Mouse (Mus musculus): ENCODE results near the gene Stfa2. TPM values are rescaled to one million over a fixed set of nuclear protein-coding genes. Genes with fewer than 3 reads are reported as not detected.
"Not testable (repeated sequence)": the region's sequence is repeated elsewhere in the genome, so short reads cannot be mapped to it uniquely, and the experiment has no call there.

Gene Stfa2
- polyA plus RNA-seq (2012; rRNA removed) (0.22 and 0.47 TPM in 2 replicates), polyA plus RNA-seq (2014; fragmentation: Nextera tagmentation; extraction: Ambion mirVana) (0.76 TPM in 1 of 2 replicates, not detected in the other)

GRCm38 (mm10) chr16:36408357-36408756 is at the start of gene Stfa2:
Gene Stfa2 (minus strand): TSS chr16:36408457.
- no peak within 1 kb of the TSS for H3K27ac ChIP-seq (replicated peaks; ENCODE audit: low read depth, low read length)
- no peak within 1 kb of the TSS for H3K9ac ChIP-seq (ENCODE audit: low read depth, low read length, severe bottlenecking)
- ATAC-seq (ENCODE audit: low FRiP score, low read depth) (no peak), DNase-seq (ENCODE audit: low spot score) (no peak)
- no peaks in the 10 kb centered on the region for H3K36me3 ChIP-seq (ENCODE audit: control insufficient read depth, insufficient read depth, low read length)
- no peak within 1 kb of the TSS for H3K4me3 ChIP-seq (replicated peaks; ENCODE audit: low read length)
- no peaks in the 10 kb centered on the region for H3K9me3 ChIP-seq (ENCODE audit: control insufficient read depth, low read length)
- no peaks in the 10 kb centered on the region for H3K27me3 ChIP-seq (ENCODE audit: control insufficient read depth, insufficient read depth, low read length)
- no peak within 1 kb of the TSS for H3K4me2 ChIP-seq (replicated peaks; ENCODE audit: low read depth, low read length, severe bottlenecking)
- no peaks in the 10 kb centered on the region for H3K4me1 ChIP-seq (ENCODE audit: control insufficient read depth, insufficient read depth, low read length)
- no peak for TF ChIP-seq POLR2A (IDR thresholded peaks at IDR 0.05; ENCODE audit: borderline replicate concordance, extremely low read depth, insufficient read depth, insufficient read length)

GRCm38 (mm10) chr16:36455342-36455802 is 47.1 kb upstream of the Stfa2 start, which contains the start of gene Stfa3:
Gene Stfa3 (minus strand): TSS chr16:36455392.
- no peaks in the 10 kb centered on the region for H3K36me3 ChIP-seq (ENCODE audit: control insufficient read depth, insufficient read depth, low read length)
- no peak for TF ChIP-seq POLR2A (IDR thresholded peaks at IDR 0.05; ENCODE audit: borderline replicate concordance, extremely low read depth, insufficient read depth, insufficient read length)
- H3K4me2 ChIP-seq (replicated peaks; ENCODE audit: low read depth, low read length, severe bottlenecking) = no peak within 1 kb of the TSS
- H3K9me3 ChIP-seq (ENCODE audit: control insufficient read depth, low read length) = no peaks in the 10 kb centered on the region
- H3K4me1 ChIP-seq (ENCODE audit: control insufficient read depth, insufficient read depth, low read length) = no peaks in the 10 kb centered on the region
- H3K27me3 ChIP-seq (ENCODE audit: control insufficient read depth, insufficient read depth, low read length) = no peaks in the 10 kb centered on the region
- no peak within 1 kb of the TSS for H3K4me3 ChIP-seq (replicated peaks; ENCODE audit: low read length)
- DNase-seq (ENCODE audit: low spot score) (no peak), ATAC-seq (ENCODE audit: low FRiP score, low read depth) (no peak)
- H3K9ac ChIP-seq (ENCODE audit: low read depth, low read length, severe bottlenecking) = no peak within 1 kb of the TSS
- 81% methylated on average over 4 of the region's 4 CpGs for WGBS
- H3K27ac ChIP-seq (replicated peaks; ENCODE audit: low read depth, low read length) = no peak within 1 kb of the TSS

GRCm38 (mm10) chr16:36420979-36421378 is 12.7 kb upstream of the Stfa2 start:
- H3K27me3 ChIP-seq (ENCODE audit: control insufficient read depth, insufficient read depth, low read length); H3K4me2 ChIP-seq (replicated peaks; ENCODE audit: low read depth, low read length, severe bottlenecking); H3K36me3 ChIP-seq (ENCODE audit: control insufficient read depth, insufficient read depth, low read length); H3K4me3 ChIP-seq (replicated peaks; ENCODE audit: low read length); H3K4me1 ChIP-seq (ENCODE audit: control insufficient read depth, insufficient read depth, low read length); ATAC-seq (ENCODE audit: low FRiP score, low read depth); H3K27ac ChIP-seq (replicated peaks; ENCODE audit: low read depth, low read length); H3K9me3 ChIP-seq (ENCODE audit: control insufficient read depth, low read length); H3K9ac ChIP-seq (ENCODE audit: low read depth, low read length, severe bottlenecking); DNase-seq (ENCODE audit: low spot score): not testable (repeated sequence)
- WGBS = 79% methylated on average over 1 of the region's 1 CpGs

- no peak for TF ChIP-seq POLR2A (IDR thresholded peaks at IDR 0.05; ENCODE audit: borderline replicate concordance, extremely low read depth, insufficient read depth, insufficient read length)
- no peak overlapping the region for H3K9ac ChIP-seq (ENCODE audit: low read depth, low read length, severe bottlenecking)
- DNase-seq (ENCODE audit: low spot score) (peak; percentile 4), ATAC-seq (ENCODE audit: low FRiP score, low read depth) (no peak)
- no peaks in the 10 kb centered on the region for H3K27me3 ChIP-seq (ENCODE audit: control insufficient read depth, insufficient read depth, low read length)
- H3K27ac ChIP-seq (replicated peaks; ENCODE audit: low read depth, low read length) = no peak overlapping the region
- no peak overlapping the region for H3K4me3 ChIP-seq (replicated peaks; ENCODE audit: low read length)
- no peaks in the 10 kb centered on the region for H3K36me3 ChIP-seq (ENCODE audit: control insufficient read depth, insufficient read depth, low read length)
- H3K9me3 ChIP-seq (ENCODE audit: control insufficient read depth, low read length) = no peaks in the 10 kb centered on the region
- H3K4me2 ChIP-seq (replicated peaks; ENCODE audit: low read depth, low read length, severe bottlenecking) = no peak overlapping the region
- 20% methylated on average over 4 of the region's 4 CpGs for WGBS
- no peaks in the 10 kb centered on the region for H3K4me1 ChIP-seq (ENCODE audit: control insufficient read depth, insufficient read depth, low read length)
Measured at GRCm38 (mm10) chr16:36389060-36389459, 19.2 kb downstream of the Stfa2 start.

- not testable (repeated sequence) for H3K36me3 ChIP-seq (ENCODE audit: control insufficient read depth, insufficient read depth, low read length); H3K9me3 ChIP-seq (ENCODE audit: control insufficient read depth, low read length); H3K4me3 ChIP-seq (replicated peaks; ENCODE audit: low read length); H3K4me1 ChIP-seq (ENCODE audit: control insufficient read depth, insufficient read depth, low read length); H3K4me2 ChIP-seq (replicated peaks; ENCODE audit: low read depth, low read length, severe bottlenecking); ATAC-seq (ENCODE audit: low FRiP score, low read depth); DNase-seq (ENCODE audit: low spot score); H3K27ac ChIP-seq (replicated peaks; ENCODE audit: low read depth, low read length); H3K27me3 ChIP-seq (ENCODE audit: control insufficient read depth, insufficient read depth, low read length); H3K9ac ChIP-seq (ENCODE audit: low read depth, low read length, severe bottlenecking)
- 66% methylated on average over 3 of the region's 3 CpGs for WGBS
Measured at GRCm38 (mm10) chr16:36367648-36368047, 40.6 kb downstream of the Stfa2 start, which contains the start of gene BC100530. Gene BC100530 (minus strand): TSS chr16:36367748.

Other genes with a start within 250 kb of the Stfa2 start
- 1.7 and 3.5 TPM in 2 replicates for gene Gm5483, start 224.2 kb downstream of the Stfa2 start, polyA plus RNA-seq (2012; rRNA removed)
- gene Gm5483, start 224.2 kb downstream of the Stfa2 start, polyA plus RNA-seq (2014; fragmentation: Nextera tagmentation; extraction: Ambion mirVana) = 0.58 and 5.1 TPM in 2 replicates
- gene Gm5416, start 198.1 kb downstream of the Stfa2 start, polyA plus RNA-seq (2012; rRNA removed) = not detected in 2 replicates
- gene Gm5416, start 198.1 kb downstream of the Stfa2 start, polyA plus RNA-seq (2014; fragmentation: Nextera tagmentation; extraction: Ambion mirVana) = not detected in 2 replicates
- gene 2010005H15Rik, start 187.0 kb downstream of the Stfa2 start, polyA plus RNA-seq (2012; rRNA removed) = 0.22 and 0.44 TPM in 2 replicates
- not detected in 2 replicates for gene 2010005H15Rik, start 187.0 kb downstream of the Stfa2 start, polyA plus RNA-seq (2014; fragmentation: Nextera tagmentation; extraction: Ambion mirVana)
- gene Stfa1, start 131.5 kb downstream of the Stfa2 start, polyA plus RNA-seq (2012; rRNA removed) = 3.5 and 6.5 TPM in 2 replicates
- 5.8 and 13.8 TPM in 2 replicates for gene Stfa1, start 131.5 kb downstream of the Stfa2 start, polyA plus RNA-seq (2014; fragmentation: Nextera tagmentation; extraction: Ambion mirVana)
- gene BC117090, start 74.1 kb downstream of the Stfa2 start, polyA plus RNA-seq (2012; rRNA removed) = not detected in 2 replicates
- 0.77 TPM in 1 of 2 replicates, not detected in the other for gene BC117090, start 74.1 kb downstream of the Stfa2 start, polyA plus RNA-seq (2014; fragmentation: Nextera tagmentation; extraction: Ambion mirVana)
- 8.4 and 14.3 TPM in 2 replicates for gene BC100530, start 40.7 kb downstream of the Stfa2 start, polyA plus RNA-seq (2012; rRNA removed)
- gene BC100530, start 40.7 kb downstream of the Stfa2 start, polyA plus RNA-seq (2014; fragmentation: Nextera tagmentation; extraction: Ambion mirVana) = 25.2 and 42.7 TPM in 2 replicates
- gene Stfa3, start 46.9 kb upstream of the Stfa2 start, polyA plus RNA-seq (2012; rRNA removed) = 4.8 and 8.9 TPM in 2 replicates
- gene Stfa3, start 46.9 kb upstream of the Stfa2 start, polyA plus RNA-seq (2014; fragmentation: Nextera tagmentation; extraction: Ambion mirVana) = 4.1 and 7.9 TPM in 2 replicates
- 0.16 and 0.36 TPM in 2 replicates for gene Casr, start 153.7 kb upstream of the Stfa2 start, polyA plus RNA-seq (2012; rRNA removed)
- 0.40 and 0.82 TPM in 2 replicates for gene Casr, start 153.7 kb upstream of the Stfa2 start, polyA plus RNA-seq (2014; fragmentation: Nextera tagmentation; extraction: Ambion mirVana)

Data from limb, embryonic 14.5 days (tissue).